Mouse (Mus musculus): ENCODE results near the gene Castor1. TPM values are rescaled to one million over a fixed set of nuclear protein-coding genes. Genes with fewer than 3 reads are reported as not detected.

Gene Castor1
- total RNA-seq, 1 experiment from 2014 or later: 2.4 TPM

DNA sequence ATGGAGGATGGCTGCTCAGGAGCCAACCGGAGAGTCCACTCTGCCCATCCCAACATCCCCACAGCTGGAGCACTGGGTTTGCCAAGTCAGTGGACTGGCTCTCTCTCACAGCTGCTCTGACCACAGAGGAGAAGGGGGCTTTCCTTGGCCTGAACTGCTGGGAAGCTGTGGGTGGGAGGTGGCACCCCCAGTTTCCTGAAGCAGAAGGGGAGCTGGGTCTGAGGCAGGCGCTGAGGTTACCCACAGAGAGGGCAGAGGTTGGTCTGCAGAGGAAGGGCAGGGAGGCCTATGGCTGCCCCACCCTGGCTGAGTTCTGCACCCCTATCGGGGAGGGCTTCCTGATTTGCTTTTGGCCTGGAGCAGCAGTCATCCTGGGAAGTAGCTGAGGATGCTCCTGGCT, 33.4 kb downstream of the Castor1 start:
- ATAC-seq (replicated peaks; ENCODE audit: insufficient number of reproducible peaks, low FRiP score, low TSS enrichment, poor library complexity, severe bottlenecking): peak; percentile 62

DNA sequence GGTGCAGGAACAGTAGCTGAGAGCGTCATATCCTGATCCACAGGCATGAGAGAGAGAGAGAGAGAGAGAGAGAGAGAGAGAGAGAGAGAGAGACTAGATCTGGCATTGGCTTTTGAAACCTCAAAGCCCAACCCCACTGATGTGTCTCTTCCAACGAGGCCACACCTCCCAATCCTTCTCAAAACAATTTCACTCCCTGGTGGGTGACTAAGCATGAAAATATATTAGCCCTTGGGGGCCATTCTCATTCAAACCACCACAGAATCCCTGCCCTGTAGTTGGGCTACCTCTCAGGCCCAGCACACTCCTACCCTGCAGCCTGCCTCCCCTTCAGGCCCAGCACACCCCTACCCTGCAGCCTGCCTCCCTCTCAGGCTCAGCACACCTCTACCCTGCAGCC, 34.9 kb downstream of the Castor1 start:
- ATAC-seq (replicated peaks; ENCODE audit: insufficient number of reproducible peaks, low FRiP score, low TSS enrichment, poor library complexity, severe bottlenecking): no peak

DNA sequence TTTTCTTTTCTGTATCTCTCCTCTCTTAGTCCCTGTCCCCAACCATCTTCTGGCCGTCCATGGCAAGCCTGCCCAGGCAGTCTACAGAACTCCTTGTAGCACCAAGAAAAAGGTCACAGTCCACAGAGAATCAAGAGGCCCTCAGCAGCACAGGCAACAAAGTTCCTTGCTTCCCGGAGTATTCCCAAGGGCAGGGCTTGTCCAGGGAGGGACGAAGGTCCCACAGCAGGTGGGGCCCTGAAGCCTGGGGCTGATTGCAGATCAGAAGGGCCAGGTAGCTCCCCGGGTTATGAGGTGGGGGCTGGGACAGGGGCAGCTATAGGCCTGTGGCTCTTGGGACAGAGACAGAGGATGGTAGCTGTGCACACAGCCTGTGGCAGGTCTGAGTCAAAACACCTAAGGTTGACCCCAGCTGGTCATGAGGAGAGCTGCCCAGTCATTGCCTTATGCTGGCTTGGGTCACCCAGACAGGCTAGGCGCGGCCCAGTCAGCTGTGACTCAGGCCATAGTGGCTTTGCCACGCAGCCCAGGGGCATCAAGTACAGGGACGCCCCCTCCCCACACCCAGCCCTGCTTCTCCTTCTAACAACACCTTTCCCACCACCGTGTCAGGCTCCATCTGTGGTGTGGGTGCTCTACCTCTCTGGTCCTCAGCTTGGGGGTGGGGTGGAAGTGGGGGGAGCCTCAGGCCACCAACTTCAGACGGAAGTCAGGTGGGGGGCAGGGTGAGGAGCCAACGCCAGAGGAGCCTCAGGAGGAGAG, 39.0 kb downstream of the Castor1 start, which contains the start of gene Lif:
Gene Lif (plus strand): TSS at position 712 of the 762 bp plus-strand sequence.
- no peak for ATAC-seq (replicated peaks; ENCODE audit: insufficient number of reproducible peaks, low FRiP score, low TSS enrichment, poor library complexity, severe bottlenecking)

DNA sequence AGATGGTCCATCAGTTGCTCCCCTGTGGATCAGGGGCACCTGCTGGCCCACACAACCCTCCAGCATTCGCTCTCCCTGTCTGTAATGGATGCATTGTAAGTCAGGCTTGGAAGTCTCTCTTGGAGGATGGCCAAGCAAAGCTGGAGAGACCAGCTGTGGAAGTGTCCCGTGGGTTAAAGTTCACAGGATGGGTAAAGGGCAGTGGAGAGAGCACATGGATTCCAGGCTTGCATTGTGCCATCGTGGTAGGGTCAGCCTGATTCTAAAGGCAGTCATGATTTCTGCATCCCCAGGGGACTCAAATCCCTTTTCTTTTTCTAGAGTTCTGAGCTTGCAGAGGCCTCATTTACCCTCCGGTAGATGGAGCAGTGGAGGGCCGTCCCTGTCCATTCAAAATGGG, 39.7 kb downstream of the Castor1 start:
- no peak for ATAC-seq (replicated peaks; ENCODE audit: insufficient number of reproducible peaks, low FRiP score, low TSS enrichment, poor library complexity, severe bottlenecking)

DNA sequence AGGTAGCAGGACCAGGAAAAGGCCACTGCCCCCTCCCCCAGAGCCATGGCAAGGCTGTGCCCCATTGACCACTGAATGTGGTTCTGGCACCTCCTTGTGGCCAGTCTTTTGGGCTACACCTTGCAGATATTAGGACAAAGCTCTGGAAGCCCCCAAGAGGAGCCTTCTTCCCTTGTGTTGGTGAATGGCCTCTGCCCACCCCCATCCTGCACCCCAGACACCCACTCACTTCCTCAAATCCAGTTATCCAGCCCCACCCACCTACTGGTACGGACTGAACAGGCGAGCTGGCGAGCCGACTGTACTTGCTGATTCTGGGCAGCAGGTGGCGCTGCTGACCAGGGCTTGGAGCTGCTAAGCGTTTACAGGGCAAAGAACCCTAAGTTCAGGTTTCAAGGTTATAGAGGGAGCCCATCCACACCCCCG, 40.6 kb downstream of the Castor1 start:
- peak; percentile 69 for ATAC-seq (replicated peaks; ENCODE audit: insufficient number of reproducible peaks, low FRiP score, low TSS enrichment, poor library complexity, severe bottlenecking)

DNA sequence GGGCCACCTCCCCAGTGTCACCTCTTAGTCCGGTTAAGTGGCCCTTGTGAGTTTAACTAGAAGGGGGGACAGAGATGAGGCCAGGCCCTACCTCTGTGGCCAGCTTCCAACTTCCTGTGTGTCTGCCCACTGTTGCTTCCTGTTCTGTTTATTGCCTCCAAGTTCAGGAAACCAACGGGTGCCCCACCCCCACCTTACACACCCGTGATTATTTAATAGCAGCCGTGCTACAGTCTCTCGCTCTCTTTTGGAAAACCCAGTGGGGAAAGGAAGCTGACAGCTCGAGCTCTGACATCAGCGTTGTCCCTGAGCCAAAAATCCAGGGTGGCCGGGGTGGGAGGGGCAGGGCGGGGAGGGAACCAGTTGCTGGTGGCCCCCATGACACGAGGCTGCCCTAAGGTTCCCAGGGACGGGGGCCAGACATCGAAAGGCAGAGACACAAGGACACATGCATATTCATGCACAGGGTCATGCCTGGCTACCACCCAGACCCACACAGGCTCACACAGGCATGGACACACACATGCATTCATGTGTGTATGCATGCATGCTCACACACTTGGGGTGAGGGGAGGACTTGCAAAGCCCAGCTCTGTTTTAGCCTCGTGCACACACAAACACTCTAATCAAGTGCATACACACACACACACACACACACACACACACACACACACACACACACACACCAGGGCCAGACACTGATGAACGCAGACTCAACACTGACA, 42.6 kb downstream of the Castor1 start:
- ATAC-seq (replicated peaks; ENCODE audit: insufficient number of reproducible peaks, low FRiP score, low TSS enrichment, poor library complexity, severe bottlenecking): no peak

DNA sequence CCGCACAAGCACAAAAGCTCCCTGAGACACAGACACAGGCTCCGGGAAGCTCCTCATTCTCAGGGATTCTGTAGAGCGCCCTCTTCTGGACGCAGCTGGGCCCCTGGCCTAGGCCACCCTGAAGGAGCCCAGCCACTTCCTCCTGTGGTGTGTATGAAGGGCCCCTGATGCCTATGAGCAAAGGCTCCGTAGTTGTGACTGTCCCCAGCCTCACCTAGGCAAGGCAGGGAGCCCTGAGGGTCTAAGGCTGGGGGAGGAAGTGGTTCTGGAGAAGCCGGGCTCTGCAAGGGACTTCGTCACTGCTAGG, 43.1 kb downstream of the Castor1 start:
- ATAC-seq (replicated peaks; ENCODE audit: insufficient number of reproducible peaks, low FRiP score, low TSS enrichment, poor library complexity, severe bottlenecking): peak; percentile 48

DNA sequence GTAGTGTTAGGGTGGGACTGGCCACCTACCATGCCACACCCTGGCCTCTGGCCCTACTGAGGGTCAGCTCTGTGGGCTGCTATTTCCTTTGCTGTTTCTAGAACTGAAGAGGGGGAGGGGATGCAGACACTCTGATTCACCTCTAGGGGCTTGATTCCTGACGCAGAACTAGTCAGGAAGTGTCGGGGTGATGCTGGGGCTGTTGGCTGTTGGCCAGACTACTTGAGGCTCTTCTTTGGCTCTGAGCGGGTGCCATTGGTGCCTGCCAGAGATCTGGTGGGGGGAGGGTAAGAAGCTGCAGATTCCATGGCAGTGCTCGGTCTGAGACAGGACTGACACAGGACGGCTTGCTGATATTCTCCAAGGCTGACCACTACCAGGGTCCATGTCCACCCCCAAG, 43.9 kb downstream of the Castor1 start:
- no peak for ATAC-seq (replicated peaks; ENCODE audit: insufficient number of reproducible peaks, low FRiP score, low TSS enrichment, poor library complexity, severe bottlenecking)

DNA sequence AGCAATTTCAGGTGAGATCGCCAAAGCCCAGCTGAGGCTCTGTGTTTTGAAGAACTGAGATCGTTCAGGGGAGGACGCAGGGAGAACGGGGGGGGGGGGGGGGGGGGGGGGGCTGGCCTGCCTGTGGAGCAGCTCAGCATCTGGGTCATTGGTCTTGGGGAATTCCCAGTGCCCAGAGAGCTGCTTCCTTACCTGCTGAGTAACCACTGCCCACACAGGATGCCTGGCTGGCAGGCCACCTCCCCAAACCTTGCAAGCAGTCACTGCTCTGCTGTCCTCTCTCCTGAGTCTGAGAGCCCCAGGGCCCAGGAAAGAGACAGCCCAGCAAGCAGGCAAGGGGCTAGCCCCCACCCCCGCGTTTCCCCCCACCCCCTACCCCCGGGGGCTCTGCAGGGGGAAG, 44.8 kb downstream of the Castor1 start:
- ATAC-seq (replicated peaks; ENCODE audit: insufficient number of reproducible peaks, low FRiP score, low TSS enrichment, poor library complexity, severe bottlenecking): no peak

DNA sequence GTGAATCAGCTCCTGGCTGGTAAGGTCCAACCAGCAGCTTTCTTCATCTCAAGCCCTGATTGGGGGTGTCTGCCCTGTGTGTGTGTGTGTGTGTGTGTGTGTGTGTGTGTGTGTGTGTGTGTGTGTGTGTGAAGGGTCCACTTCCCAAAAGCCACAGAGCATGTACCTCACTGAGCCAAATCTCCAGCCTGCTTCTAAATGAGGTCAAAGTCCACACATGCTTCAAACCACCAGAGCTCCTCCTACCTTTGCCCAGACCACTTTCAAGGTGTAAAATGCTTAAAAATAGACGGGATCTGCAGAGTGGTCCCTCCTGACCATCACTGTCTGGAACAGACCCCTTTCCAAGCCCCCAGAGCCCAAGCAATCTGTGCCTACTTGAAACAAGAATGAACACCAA, 45.3 kb downstream of the Castor1 start:
- no peak for ATAC-seq (replicated peaks; ENCODE audit: insufficient number of reproducible peaks, low FRiP score, low TSS enrichment, poor library complexity, severe bottlenecking)

DNA sequence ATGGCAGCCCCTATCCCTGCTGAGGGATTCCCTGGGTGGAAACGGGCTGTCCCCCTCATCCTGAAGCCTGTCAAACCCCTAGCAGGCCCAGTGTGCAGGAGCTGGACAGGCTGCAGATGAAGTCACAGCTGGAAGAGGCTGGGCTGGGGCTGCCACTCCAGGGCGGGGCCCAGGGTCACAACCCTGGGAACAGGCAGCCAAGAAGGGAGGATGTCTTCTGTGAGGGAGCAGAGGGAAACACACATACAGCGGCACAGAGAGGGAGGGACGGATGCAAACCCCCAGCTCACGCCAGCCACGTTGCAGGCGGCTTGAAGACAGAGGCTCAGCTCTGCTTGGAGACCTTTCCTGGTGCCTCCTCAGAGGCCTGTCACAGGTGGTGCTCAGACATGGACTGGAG, 46.0 kb downstream of the Castor1 start:
- no peak for ATAC-seq (replicated peaks; ENCODE audit: insufficient number of reproducible peaks, low FRiP score, low TSS enrichment, poor library complexity, severe bottlenecking)

DNA sequence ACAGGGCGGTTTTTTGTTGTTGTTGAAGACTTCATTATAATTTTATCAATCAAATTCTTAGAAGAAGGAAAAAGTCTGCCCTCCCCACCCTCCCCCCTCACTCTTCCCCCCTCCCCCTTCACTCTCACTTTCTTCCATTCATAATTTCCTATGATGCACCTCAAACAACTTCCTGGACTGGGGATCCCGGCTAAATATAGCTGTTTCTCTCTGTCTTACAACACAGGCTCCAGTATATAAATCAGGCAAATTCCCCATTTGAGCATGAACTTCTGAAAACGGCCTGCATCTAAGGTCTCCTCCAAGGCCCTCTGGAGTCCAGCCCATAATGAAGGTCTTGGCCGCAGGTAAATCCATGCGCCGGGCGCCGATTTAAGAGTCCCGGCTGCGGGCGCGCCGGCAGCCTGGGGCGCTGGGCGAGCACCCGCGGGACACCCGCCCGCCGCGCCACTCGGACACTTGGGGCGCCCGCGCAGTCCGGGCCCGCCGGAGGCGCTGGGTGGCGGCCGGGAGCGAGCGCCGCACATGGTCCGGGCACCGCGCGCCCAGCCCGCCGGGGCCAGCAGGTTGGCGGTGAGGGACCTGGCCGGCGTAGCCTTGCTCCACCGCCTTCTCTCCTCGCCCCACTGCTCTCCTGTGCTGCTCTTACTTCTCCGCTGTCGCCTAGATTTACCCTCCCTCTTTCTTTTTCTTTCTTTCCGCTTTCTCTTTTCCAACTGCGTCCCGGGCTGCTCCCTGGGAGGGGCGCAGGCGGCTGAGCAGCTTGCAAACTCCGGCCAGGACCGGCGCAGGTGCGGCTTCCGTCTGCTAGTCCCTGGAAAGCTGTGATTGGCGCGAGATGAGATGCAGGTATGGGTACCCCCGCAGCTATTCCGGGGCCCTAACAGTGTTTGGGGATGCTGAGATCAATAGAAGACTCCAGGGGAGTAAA, 48.5 kb downstream of the Castor1 start:
- no peak for ATAC-seq (replicated peaks; ENCODE audit: insufficient number of reproducible peaks, low FRiP score, low TSS enrichment, poor library complexity, severe bottlenecking)

DNA sequence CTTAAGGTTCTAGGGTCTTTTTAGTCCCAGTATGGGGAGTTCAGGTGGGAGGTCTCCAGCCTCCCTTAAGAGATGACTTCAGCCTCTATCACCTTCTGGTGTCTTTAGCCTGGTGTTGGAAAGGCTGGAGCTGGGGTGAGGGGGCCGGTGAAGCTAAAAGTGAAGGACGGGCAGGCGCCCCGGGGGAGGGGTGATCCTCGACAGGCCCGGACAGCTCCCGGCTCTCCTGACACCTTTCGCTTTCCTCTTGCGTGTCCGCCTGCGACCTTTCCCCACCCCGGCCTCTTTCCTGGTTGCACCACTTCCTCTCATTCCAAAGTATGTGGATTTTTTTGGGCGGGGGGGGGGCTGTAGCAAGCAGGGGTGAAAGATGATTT, 49.2 kb downstream of the Castor1 start:
- no peak for ATAC-seq (replicated peaks; ENCODE audit: insufficient number of reproducible peaks, low FRiP score, low TSS enrichment, poor library complexity, severe bottlenecking)

DNA sequence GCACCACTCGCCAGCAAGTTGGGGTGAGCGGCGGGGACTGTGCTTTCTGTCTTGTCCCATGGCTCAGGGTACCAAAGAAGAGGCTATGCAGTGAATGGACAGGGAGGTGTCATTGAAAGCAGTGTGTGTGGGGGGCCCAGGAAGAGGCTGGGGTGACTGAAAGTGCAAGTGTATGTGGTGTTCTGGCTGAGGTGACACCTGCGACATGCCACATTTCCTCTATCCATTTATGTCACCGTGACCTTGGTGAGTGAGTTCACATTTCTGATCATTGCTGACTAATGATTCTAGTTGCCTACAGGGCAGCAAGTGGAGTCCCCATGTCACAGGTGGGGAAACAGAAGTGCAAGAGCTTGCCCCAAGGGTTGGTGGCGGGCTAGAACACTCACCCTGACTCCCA, 50.5 kb downstream of the Castor1 start:
- ATAC-seq (replicated peaks; ENCODE audit: insufficient number of reproducible peaks, low FRiP score, low TSS enrichment, poor library complexity, severe bottlenecking): no peak

DNA sequence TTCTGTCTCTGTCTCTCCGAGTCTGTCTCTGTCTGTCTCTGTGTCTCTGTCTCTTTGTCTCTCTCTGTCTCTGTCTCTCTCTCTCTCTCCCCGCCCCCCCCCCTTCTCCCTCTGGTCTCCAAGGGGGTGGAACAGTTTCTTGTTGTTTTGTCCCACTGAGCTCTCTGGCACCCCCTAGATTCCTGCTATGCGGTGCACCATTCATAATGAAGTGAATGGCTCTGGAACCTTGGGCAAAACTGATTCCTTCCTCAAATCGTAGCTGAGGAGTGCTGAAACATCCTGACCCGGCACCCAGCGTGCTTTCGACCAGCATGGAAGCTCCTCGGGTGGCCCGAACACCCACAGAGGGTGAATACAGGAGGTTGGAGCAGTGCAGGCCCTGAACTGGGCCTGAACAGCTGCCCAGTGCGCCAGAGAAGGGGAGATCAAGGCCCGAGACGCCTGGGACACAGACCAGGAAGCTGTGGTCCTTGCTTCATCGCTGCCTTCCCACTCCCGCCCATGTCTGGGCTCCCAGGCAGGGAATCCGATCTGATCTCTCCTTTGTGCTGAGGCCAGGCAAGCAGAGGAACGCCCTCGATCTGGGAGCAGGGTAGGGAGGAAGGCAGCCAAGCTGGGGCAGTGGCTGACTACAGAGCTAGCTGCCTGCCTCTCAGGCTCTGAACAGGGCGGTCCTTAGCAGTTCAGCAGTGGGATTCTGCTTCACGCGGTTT, 52.9 kb downstream of the Castor1 start:
- peak; percentile 33; the same call in 1 of the 2 replicates for ATAC-seq (replicated peaks; ENCODE audit: insufficient number of reproducible peaks, low FRiP score, low TSS enrichment, poor library complexity, severe bottlenecking)

DNA sequence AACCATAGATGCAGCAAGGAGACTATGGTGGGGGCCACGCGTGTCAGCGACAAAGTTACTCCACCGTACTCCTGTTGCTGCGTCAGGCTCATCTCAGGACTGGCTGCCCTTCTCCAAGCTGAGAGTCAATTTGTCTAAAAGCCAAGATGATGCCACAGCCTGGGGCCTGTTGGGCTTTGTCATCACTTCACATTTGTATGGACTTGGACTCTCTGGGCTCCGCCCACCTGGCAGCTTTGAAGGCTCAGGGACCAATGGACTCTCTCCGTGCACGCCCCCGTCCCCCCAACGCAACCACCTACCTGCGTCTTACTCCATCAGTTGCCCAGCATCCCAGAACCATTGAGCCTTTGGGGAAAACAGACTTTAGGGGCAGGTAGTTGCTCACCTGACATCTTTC, 53.5 kb downstream of the Castor1 start:
- no peak for ATAC-seq (replicated peaks; ENCODE audit: insufficient number of reproducible peaks, low FRiP score, low TSS enrichment, poor library complexity, severe bottlenecking)
